Mouse (Mus musculus) frontal cortex, postnatal 14 days (tissue): ENCODE data around the gene Cds1.

Source experiments
- DNase-seq, 2 experiments: peaks; one replicate each; pipeline ENCODE4 v3.0.0; 2022; ENCODE audit warnings: low spot score in 2 of 2

The Cds1 gene

GRCm38 (mm10) chr5:101775262-101775661, 10.3 kb downstream of the Cds1 start:
- DNase-seq, result no peak

DNA sequence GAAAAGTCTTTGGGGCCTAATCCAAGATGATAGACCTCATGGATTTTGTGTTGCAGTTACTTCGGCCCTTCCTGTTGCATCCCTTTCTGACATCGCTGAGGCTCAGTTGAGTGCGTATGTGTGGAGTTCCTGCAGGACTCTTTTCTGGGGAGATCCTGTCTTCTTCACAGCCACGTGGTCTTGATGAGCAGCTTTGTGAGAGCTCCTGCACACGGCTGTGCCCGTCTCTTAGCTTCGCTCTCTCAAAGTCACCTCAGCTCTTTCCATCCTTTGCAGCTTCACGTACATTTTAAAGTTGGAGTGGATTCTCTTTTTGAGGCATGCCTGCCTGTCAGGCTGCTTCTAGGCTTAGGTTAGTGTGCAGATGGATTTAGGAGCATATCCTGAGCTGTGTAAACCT, 11.6 kb downstream of the Cds1 start:
- DNase-seq, result no peak

DNA sequence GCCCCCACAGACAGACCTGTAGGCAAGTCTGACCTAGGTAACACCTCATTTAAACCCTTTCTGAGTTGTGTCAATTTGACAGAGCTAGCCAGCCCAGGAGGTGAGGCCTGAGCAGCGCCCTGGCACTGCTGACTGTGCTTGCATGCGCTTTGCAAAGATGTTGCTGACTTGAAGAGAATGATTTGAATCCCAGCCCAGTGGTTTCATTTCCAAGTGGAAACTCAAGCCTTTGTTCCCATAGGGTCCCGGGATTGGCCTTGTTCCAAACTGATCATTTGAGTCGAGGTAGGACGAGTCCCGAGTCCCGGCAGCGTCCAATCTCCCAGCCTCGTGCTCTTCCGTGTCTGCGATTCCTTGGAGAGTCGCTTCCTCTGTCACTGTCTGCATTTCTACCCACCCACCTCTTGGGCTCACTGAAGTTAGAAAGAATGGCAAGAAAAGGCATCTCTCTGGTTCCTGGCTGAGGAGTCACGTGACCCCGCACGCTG, 14.5 kb downstream of the Cds1 start:
- DNase-seq, result no peak

DNA sequence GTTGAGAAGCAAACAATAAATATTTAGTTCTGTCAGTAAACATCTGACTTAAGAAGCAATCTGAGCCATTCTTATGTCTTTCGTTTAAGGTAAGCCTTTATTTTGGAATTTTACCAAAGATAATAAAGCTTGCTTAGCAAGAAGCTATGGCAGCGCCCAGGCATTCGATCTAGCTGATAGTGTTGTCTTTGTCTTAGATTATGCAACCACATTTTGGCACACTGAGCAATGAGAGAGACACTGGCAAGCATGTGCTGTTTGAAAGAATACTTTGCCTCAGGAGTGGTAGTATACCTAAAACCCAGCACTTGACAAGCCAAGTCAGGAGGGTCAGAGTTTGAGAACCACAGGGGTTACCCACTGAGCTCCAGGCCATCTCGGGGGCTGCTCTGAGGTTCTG, 16.0 kb downstream of the Cds1 start:
- DNase-seq, result no peak

DNA sequence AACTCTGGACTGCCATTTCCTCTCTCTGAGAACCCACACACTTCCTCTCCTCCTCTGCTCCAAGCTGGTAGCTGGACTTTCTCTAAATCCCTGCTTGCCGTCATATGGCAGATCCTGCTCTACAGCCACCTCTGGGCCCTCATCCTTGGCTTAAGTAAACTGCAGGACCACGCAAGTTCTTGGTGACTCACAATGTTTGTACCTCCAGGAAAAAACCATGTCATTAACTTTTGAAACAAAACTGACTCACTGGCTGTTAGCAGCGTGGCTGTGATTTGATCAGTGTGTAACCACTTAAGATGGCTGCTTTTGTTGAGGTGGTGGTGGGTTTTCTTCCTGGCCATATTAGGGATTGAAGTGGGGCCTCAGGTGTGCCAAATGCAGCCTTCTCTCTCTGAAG, 19.4 kb downstream of the Cds1 start:
- DNase-seq, result no peak

GRCm38 (mm10) chr5:101784787-101785186, 19.9 kb downstream of the Cds1 start:
- no peak for DNase-seq

DNA sequence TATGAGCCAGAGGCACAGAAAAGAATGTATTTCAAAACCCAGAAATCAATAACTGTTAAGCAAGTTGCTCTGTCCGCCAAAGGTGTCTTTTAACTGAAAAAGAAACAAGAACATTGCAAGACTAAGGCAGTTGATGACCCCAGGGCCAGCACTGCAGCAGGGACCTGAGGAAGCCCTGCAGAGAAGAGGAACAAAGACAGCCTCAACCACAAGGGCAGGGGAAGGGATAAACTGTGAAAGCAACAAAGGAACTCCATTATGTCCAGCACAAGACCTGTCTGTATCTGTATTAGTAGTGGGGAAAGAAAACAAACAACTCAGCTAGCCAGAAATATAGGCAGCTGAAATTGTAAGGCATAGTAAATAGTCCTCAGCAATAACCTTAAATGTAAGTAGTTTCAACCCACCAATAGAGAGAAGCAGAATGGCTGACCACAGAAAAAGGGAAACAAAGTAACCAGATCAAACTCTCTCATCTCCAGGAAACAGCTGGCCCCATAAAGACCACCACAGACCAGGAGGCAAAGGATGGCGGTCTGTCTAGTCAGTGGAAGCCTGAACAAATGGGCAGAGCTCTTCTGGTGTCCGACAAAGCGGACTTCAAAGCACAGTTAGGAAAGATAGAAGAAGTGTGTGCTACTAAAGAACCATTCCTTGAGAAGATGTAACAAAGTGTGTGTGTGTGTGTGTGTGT, 21.1 kb downstream of the Cds1 start:
- DNase-seq, result no peak

GRCm38 (mm10) chr5:101789770-101790169, 24.8 kb downstream of the Cds1 start:
- DNase-seq, result no peak

DNA sequence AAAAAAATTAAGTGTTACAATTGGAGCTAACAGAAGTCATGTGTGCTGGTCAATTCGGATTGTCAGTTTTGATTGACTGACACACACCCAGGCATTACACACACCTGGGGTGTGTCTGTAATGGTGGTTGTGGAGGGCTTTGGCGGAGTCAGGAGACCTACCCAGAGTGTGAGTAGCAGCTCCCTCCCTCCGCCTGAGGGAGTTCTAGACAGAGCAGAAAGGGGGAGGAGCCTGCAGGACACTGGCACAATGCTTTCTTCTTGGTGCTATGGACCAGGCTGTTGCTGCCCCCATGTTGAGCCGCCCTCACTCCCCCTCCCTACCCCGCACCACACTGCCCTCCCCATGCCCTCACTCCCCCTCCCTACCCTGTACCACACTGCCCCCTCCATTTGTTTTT, 25.6 kb downstream of the Cds1 start:
- DNase-seq, result no peak

DNA sequence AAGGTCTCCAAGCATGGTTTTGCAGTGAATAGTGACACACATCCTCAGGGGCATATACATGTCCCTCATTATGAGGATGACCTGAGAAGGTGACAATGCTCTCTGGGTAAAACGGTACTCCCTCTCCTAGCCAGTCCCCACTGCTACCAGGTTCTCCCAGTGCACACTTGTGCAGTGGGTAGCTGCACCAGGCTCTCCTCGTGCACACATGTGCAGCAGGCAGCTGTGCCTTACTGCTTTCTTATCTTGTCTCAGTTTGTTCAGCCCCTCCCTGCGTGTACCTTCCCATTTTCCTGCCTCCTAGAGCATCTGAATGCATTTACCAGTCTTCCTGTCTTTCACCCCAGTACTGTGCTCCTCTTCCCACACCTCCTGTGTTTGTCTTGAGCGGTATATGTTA, 27.7 kb downstream of the Cds1 start:
- no peak for DNase-seq

- no peak for DNase-seq
Observed at GRCm38 (mm10) chr5:101801891-101802290, 37.0 kb downstream of the Cds1 start.

- no peak for DNase-seq
Observed at GRCm38 (mm10) chr5:101802358-101803022, 37.6 kb downstream of the Cds1 start.

DNA sequence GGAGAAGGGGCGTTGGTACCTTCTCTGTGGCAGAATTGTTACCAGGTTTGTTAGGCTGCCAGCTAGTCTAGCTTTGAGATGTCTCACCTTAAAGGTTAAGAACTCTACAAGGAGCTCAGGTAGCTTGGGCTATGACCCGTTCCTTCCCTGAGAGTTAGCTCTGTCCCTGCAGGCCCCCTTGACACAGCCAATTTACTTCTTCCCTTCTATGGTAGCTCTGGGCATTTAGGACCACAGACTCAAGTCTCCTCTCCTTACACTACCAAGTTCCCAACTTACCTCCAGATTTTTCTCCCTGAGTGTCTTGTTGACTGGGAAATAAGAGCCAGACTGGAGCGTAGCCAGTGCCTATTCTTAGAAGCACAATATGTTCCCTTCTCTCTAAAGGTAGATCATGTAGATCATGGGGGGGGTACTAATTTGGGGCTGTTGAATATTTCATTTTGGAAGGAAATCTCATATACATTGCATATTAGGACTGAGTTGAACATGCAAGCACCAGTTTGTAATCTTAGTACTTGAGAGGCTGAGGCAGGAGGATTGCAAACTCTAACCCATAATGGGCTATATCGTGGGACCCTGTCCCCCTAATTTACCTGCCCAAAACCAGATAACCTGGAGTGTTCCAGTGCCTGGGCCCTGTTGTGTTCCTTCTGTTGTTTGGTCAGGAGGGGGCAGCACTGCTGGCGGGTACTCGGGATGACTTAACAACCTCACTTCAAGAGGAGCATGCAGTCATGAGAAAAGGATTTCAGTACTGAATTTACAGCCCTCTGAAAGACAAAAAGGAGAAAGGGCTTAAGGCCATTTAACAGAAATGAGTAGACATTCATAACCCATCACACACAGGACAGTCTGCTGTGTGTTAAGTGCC, 46.6 kb downstream of the Cds1 start:
- DNase-seq, result no peak

- DNase-seq, result no peak
Observed at GRCm38 (mm10) chr5:101816822-101817221, 51.9 kb downstream of the Cds1 start.

DNA sequence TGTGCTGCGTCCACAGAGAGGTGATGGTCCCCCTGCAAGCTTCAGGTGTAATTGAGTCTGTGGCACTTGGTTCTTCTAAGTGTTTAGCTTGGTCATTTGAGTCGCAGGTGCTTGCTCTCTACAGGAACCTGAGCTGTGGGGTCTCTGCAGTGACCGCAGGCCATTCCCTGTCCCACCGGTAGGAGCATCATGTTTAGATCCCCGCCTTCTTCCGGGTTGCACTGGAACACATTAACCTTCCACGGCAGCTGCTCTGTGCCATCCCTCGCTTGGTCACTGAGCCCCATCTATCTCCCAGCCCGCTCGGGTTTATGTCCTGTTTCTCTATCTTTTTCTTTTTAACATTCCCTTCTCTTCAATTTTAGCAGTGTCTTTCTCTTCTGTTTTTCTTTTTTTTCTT, 54.3 kb downstream of the Cds1 start:
- no peak for DNase-seq

- DNase-seq, result no peak
Observed at GRCm38 (mm10) chr5:101819844-101820243, 54.9 kb downstream of the Cds1 start.

- no peak for DNase-seq
Observed at GRCm38 (mm10) chr5:101821052-101821451, 56.1 kb downstream of the Cds1 start.

DNA sequence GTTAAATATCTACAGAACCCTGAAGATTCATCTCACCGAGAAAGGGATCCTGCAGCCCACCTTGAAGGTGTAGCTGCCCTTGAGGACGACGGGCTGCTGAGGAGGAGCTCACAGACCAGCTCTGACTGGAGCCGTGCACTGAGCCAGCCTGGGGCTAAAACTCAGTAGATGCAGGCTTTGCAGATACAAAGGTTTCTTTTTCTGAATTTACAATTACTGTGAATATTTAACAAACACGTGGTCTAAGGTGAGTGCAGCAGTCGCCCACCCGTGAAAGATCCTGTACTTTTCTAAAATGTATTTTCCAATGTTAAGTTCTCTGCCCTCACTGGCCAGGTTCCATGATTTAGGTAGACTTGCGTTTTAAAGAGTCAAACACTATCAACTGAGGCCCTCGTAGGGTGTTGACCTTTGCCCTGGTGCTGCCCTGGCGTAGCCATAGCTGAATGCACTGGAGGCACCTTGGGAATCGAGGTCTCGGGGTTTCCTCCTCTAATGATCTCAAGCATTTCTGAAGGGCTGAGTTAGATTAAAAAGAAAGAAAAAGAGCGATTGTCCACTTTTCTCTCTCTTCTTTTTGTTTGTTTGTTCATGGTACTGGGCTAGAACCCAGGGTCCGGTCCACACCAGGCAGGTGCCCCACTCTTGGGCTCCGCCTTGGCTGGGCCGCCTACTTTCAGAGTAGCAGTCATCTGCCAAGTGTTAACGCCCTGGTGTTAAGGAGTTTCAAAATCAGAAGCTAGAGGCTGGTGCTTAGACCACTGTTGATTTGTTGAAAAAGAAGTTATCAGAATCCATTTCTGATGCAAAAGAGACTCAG, 56.8 kb downstream of the Cds1 start:
- no peak for DNase-seq

DNA sequence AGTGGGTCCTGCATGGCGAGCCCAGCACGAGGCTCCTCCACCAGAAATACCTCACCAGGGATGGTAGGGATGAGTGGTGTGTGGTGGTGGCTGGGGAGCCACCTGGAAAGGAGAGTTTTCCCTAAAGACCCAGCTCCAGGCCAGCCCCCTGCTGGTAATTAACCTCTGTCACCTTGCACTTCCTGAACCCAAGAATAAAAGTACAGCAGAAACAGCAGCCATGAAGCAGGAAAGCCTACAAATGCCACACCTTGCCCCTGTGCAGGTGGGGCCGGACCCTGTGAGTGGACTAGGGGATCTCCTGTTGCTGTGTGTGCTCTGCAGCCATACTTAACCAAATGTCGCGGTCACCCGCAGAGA, 57.4 kb downstream of the Cds1 start:
- no peak for DNase-seq

DNA sequence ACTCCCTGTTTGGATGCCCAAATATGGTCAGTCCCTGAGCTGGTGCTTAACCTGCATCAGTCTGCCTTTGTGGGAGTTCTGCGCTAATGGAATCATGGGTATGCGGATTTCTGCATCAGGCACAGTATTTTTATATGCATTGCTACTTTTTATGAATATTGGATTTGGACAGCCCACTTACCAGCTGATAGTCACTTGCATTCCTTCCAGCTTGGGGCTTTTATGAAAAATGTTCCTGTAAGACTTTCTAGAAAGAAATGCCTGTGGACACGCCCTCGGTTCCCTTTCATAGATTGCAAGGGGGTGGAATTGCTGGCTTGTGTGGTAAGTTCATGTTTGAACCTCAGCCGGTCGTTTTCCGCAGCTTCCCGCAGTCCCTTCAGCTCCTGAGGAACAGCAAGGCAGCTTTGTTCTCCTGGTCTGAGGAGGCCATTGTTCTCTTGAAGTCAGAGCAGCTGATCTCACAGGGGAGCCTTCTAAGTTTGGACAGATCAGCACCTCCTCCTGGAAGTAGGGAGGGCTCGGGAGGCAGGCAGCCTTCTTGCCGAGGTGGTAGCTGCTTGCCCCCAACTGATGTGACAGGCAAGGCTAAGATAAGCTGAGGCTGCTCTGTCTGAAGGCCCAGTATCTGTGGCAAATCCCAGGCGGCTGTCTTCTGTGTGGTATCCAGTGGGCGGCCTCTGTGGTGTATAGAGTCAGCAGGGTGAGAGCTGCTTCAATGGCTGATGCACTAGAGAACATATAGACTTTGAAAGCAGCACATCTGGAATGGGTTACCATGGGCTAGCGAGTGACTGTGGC, 60.4 kb downstream of the Cds1 start:
- DNase-seq, result no peak

DNA sequence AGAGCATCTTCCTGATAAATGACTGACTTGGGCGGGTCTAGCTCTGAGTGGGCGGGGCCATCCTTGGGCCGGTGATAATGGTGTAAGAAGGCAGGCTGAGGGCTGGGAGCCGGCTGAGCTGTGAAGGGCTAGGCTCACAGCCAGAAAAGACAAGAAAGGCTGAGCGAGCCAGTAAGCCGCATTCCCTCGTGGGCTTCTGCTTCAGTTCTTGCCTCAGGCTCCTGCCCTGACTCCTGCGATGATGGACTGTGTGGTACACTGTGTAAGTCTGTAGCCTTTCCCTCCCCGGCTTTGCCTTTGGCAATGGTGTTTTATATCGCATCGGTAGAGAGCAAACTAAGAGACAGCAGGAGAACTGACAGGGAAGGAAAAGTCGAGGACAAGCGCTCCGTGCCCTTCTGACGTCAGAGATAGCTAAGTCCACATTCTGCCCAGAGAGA, 61.6 kb downstream of the Cds1 start:
- no peak for DNase-seq
